Mouse (Mus musculus) left cerebral cortex, postnatal 10 days (tissue): Measurements from ENCODE around the gene Pex11b. TPM values are rescaled to one million over a fixed set of nuclear protein-coding genes. Genes with fewer than 3 reads are reported as not detected.
"Not testable (repeated sequence)": the region's sequence is repeated elsewhere in the genome, so short reads cannot be mapped to it uniquely, and the experiment has no call there.

ENCODE experiments used
- DNase-seq, 2 experiments: peaks; one replicate each; pipeline ENCODE4 v3.0.0; 2021 to 2022; ENCODE audit warnings: low spot score in 2 of 2, mixed read lengths in 1 of 2; ENCODE audit errors: extremely low spot score in 1 of 2
- intact Hi-C: fragments of 180-260 bp; cut with DNase I; formaldehyde crosslinking; loops from one replicate; pipeline ENCODE4 v1.15.1; 2025
- total RNA-seq, 2 experiments: library from RNA; stranded (reverse); gene quantifications; 2 replicates each; pipeline ENCODE4 v1.2.3; 2021

The Pex11b gene
- total RNA-seq, 2 experiments from 2014 or later, result 46.2 to 47.7 TPM

DNA sequence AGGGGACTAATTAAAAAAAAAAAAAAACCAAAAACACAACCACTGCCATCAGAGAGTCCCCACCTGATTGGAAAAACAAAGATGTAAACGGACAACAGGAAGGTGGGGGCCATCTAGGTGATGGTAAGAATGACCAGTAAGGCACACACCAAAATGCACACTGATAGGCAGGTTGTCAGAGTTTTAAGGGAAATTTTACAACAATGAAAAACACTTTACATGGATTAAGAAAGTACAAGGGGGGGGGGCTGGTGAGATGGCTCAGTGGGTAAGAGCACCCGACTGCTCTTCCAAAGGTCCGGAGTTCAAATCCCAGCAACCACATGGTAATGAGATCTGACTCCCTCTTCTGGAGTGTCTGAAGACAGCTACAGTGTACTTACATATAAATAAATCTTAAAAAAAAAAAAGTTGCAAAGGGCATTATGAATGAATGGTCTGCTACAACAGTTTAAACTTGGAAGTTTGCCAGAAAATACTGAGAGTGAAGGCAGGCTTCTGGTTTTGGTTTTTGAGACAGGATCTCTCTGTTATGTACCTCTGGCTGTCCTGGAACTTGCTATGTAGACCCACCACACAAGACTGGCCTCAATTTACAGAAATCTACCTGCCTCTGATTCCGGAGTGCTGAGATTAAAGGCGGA lies 33.4 kb downstream of the Pex11b start:
- intact Hi-C loops, result no loop called here
- DNase-seq, result no peak

DNA sequence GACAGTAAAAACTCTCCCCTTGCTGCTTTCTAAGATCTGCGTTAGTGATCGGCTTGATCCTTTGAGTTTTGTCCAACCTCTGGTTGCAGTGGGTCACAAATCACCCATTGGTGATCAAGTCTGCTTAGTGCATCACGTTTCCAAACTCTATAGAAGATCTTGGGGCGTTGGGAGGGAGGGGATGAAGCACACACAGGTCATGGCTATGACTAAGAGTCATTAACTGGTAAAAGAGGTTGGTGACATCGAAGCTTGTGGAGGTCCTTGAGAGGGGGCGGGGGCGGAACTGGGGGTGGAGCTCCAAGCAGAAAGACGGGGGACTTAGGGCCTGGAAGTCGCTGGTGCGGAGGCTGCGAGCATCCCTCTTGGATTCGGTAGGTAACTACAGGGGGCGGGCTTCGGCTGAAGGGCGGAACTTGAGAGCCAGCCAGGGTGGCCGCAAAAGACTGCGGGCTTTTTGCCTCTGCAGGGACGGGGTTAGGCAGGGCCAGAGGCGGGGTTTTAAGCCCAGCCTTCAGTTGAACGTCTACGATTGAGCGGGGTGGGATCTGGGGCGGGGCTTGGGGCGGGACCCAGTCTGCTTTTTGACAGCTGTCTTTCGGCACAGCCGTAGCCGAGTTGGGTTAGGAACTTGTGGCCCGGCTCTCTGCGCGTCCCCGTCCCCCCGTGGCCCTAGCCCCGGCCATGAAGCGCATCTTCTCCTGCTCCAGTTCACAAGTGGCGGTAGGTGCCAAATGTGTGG lies 34.7 kb downstream of the Pex11b start, which contains the start of gene Ankrd35:
TSS of gene Ankrd35 (plus strand) at position 405 of the 742 bp plus-strand sequence.
- DNase-seq, result peak; percentile 45 to 89
- intact Hi-C loops, result loop anchor here (5.0 kb wide), 1 partner anchor 37 kb away; the partner anchor contains the start of gene Nudt17

DNA sequence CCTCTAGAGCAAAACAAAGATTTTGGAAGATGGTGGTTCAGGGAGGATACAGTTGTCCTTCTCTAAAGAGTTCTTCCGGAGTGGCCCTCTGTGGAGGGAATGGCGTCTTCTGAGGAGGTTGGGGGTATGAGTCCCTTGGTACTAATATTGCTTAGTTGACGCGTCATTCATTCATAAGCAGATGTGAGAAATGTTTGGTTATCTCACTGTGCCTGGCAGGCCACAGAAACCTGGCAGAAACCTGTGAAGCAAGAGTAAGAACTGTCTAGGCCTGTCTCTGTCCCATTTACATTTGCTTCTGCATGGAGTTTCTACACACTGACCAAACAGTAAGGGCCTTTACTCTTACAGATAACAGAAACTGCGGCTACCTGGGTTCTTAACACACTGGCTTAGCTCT lies 36.3 kb downstream of the Pex11b start:
- DNase-seq, result no peak
- intact Hi-C loops, result loop anchor here (5.0 kb wide), 1 partner anchor 36 kb away; the partner anchor contains the start of gene Nudt17

DNA sequence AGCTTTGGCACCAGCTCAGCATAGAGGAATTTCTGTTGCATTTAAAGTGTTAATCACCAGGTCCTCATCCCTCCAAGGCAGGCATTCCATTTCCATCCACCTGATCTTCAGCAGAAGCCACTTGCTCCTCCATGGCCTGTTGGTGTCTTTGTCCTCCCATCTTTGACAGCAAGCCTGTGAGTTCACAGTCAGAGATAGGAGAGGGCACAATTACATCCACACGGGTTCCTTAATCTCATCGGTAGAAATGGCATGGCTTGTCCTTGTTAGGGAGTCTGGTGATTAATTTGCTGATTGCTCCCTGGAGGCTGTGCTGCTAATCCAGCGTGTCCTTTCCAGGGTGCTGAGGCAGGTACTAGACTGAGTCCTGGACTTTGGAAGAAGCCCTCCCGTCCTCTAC lies 38.3 kb downstream of the Pex11b start:
- intact Hi-C loops, result loop anchor here (5.0 kb wide), 1 partner anchor 34 kb away; the partner anchor contains the start of gene Nudt17
- DNase-seq, result no peak

DNA sequence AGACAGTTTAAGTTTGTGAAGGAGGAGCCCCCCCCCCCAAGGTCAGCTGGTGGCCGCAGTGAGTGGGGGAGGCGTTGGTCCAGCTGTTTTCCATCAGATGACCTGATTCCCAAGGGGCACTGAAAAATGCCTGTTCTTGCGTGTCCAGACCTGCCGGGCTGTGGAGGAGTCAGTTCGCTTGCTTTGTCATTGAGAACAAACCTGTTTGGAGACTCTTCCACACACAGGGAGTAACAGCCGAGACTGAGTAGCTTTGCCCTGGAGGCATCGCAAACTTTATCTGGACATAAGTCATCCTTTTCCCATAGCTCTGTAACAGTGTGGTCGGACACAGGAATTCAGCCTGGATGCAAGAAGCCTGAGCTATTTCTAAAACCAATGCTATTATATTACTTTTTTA lies 39.3 kb downstream of the Pex11b start:
- intact Hi-C loops, result loop anchor here (5.0 kb wide), 1 partner anchor 33 kb away; the partner anchor contains the start of gene Nudt17
- DNase-seq, result no peak

DNA sequence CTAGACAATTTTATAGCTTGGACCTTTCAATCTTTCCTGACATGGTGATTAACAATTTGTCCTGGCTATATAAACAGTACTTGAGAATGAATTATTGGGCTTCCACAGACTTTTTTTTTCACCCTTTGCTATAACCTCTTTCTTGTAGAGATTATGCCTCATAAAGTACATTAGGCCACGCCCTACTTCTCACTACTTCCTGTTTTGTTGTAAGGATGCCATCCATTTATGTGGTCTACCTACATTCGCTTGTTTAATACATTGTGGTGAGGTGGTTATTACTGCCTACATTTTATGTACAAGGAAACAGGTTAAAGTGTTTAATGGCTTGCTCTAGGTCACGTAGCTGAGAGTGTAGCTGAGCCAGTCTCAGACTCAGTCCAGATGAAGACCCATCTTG lies 40.0 kb downstream of the Pex11b start:
- intact Hi-C loops, result no loop called here
- DNase-seq, result no peak

DNA sequence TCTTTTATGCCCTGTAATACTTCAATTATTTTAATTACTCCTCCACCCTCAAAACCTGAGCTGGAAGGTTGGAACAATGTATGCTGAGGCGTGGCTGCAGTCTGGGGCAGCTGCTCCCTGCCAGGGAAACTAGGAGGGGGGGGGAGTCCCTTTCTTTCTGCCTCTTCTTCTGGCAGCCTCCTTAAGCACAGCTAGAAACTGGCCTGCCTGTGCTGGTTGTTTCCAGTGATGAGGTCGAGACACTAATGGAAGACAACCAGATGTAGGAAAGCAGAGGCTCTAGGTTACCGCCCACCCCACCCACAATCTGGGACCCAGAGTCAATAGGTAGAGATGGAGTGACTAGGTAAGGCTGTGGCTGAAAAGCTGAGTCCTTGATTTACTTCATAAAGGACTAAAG lies 40.5 kb downstream of the Pex11b start:
- DNase-seq, result no peak
- intact Hi-C loops, result no loop called here

DNA sequence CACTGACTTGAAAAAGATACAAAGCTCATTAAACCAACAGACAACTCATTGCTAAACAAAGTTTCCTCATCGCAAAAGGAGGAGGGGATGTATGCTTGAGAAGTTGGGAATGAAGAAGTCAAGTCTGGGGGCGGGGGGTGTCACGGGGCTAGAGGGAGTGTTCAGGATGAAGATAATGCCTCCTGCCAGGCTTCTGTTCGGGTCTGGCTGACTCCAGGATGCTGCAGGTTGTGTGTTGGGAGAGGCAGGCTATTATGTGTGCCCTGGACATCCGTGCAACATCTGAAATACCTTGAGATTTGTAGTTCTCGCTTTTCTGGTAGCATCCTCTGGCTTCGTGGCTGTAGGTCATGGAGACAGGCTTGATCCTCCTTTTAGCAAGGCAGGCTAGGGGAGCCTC lies 43.3 kb downstream of the Pex11b start:
- no peak for DNase-seq
- intact Hi-C loops, result no loop called here

DNA sequence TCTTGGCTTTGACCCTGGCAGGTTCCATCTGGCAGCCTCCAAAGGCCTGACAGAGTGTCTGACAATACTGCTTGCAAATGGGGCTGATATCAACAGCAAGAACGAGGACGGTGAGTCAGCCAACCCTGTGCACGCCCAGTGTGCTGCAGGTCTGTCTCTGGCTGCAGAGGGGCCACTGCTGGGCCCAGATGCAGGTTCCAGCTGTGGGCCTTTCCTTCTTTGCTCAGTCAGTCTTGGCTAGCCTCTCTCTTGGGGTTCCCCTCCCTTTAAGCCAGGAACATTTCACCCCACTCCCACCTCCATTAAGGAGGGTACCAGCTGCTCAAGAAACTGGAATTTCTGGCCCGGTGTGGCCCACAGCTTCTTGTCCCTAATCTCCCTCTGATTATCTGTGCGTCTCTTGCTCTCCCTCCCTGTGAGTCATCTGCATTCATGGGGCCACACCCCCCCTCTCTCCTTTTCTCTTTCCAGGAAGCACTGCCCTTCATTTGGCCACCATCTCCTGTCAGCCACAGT lies 44.0 kb downstream of the Pex11b start:
- intact Hi-C loops, result no loop called here
- no peak for DNase-seq

DNA sequence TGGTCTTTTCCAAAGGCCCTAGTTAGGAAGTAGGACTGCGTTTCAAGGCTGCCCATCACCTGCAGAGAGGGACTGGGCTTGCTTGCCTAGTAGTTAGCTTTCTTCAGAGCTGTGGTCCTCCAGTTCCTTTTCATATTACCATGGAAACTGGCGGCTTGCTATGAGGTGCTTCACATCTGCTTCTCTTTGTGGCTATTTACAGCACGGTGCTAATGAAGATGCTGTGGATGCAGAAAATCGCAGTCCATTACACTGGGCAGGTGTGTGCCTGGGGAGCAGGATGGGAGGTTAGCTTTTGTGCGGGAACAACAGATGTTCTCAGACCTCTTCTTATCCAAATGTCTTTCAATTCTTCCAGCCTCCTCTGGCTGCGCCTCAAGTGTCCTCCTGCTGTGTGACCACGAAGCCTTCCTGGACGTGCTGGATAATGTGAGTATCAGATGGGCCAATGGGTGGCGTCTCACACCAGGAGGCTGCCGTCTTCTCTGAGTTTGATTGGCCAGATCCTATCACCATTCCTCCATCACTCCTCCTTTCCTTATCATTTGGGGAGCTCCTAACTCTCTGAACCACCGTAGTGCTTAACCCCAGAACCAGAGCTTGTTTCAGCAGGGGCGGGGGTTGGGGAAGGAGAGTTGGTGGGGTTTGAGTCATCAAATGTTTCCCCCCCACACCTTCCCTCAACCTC lies 45.2 kb downstream of the Pex11b start:
- DNase-seq, result no peak
- intact Hi-C loops, result no loop called here

DNA sequence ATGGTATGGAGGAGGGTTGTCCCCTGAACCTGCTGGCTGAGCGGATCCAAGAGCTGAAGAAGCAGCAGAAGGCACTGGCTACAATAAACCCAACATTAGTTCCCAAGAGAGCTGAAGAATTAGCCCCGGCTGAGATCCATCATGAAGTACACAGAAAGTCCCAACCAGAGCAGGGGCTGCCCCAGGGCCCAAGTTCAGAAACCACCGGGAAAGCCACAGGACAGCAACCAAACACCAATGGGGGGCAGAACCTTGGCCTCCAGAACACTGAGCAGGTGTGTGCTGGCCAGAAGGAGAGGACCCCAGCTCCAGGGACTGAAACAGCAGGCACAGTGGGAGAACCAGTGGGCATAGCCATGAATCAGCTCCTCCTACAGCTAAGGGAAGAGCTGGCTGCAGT lies 48.3 kb downstream of the Pex11b start:
- intact Hi-C loops, result no loop called here
- DNase-seq, result no peak

DNA sequence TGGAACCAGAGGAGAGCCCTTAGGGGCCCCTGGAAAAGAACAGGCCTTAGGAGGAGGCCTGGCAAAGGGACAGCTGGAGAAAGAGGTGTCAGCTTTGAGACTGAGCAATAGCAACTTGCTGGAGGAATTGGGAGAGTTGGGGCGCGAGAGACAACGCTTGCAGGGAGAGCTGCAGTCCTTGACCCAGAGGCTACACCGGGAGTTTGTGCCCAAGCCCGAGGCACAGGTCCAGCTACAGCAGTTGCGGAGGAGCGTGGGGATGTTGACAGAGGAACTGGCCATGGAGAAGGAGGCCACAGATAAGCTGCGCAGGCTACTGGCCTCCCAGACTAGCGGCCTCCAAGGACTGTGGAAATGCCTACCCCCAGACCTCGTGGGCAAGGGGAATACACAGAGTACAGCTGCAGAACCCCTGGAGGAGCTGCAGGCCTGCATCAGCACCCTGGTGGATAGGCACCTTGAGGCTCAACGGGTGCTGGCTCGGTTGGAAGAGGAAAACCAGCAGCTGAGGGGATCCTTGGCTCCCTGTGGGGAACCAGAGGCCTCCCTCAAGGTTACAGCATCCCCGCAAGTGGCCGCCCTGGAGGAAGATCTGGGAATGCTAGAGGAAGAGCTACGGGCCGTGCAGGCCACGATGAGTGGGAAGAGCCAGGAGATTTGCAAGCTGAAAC lies 49.1 kb downstream of the Pex11b start:
- intact Hi-C loops, result no loop called here
- no peak for DNase-seq

DNA sequence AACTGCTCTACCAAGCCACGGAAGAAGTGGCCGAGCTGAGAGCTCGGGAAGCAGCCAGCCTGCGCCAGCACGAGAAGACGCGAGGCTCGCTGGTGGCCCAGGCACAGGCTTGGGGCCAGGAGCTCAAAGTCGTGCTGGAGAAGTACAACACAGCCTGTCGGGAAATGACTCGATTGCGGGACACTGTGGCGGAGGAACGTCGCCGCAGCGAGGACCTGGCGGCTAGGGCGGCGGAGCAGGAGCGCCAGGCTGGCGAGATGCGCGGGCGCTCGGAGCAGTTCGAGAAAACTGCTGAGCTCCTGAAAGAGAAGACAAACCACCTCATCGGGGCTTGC lies 49.6 kb downstream of the Pex11b start:
- no peak for DNase-seq
- intact Hi-C loops, result no loop called here

DNA sequence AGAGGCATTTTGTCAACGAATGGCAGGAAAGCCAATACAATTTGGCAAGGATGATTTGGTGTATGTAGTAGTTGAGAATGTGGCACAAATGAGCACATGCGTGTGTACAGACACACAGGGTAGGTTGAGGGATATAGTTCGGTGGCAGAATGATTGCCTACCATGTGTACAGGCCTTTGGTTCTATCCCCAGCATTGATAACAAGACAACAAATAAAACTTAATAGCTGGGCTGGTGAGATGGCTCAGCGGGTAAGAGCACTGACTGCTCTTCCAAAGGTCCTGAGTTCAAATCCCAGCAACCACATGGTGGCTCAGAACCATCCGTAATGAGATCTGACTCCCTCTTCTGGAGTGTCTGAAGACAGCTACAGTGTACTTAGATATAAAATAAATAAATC lies 50.9 kb downstream of the Pex11b start:
- DNase-seq, intact Hi-C loops: not testable (repeated sequence)

DNA sequence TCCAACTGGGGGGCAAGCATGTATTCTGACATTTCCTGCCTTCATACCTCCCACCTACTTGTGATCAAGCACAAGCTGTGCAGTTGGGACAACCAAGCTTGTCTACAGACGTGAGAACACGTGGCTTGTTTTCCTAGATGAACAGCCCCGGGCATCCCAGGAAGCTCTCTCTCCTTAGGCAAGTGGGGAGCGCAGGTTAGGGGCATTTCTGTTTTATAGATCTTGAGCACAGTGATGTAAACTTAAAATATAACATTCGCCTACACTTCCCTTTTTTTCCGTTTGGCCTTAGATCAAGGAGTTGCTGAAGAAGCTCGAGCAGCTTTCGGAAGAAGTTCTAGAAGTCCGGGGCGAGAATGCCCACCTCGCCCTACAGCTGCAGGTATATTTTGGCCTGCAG lies 53.7 kb downstream of the Pex11b start:
- intact Hi-C loops, result no loop called here
- no peak for DNase-seq

DNA sequence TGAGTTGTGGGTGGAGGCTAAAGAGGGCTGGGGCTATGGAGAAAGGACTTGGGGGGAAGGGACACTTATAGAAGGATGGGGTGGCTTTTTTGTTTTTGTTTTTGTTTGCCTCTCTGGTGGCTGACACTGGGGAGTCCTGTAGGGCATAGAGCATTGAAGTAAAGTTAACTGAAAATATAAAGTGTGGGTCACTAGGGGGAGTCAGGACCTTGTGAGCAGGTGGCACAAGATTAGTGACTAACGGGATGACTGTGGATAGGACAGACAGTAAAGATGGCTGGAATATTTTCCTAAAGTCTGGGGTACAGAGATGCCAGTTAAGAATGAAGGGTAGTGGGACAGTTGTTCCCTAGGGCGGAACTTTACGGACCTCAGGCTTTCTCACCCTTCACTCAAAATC lies 55.1 kb downstream of the Pex11b start:
- intact Hi-C loops, result no loop called here
- DNase-seq, result no peak

DNA sequence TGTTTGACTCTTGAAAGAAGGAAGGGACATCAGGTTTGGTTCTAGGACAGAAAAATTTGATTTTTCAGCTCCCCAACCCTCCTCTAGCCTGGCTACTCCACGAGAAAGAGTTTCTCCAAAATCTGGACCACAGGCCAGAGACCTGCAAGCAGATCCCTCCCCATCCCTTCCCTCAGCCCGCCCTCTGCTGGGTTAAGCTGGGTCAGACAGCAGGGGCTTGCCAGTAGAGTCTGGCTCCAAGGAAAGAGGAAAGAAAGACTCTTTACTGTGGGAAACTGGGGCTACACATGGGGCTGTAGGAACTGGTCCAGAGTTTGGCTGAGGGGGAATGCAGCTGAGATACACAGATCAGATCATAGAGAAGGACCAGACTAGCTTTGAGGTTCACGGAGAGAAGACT lies 57.3 kb downstream of the Pex11b start:
- intact Hi-C loops, result no loop called here
- DNase-seq, result peak in 1 of 2 experiments; percentile 69

DNA sequence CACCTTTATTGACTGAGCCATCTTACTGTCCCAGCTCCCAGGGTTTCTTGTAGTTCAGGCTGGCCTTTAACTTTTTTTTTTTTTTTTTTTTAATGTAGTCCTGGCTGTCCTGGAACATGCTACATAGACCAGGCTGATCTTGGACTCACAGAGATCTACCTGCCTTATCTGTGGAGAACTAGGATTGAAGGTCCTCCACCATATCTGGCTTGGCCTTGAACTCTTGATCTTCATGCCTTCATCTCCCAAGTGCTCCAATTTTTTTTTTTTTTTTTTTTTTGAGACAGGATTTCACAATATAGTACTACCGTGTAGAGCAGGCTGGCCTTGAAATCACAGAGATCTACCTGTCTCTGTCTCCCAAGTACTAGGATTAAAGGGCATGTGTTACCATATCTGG lies 58.4 kb downstream of the Pex11b start:
- no peak for DNase-seq
- intact Hi-C loops, result no loop called here
